Mouse (Mus musculus) NIH3T3 (cell line): ENCODE measurements around the gene Epha10.

Experiments
- DNase-seq: peaks from one replicate; pipeline ENCODE4 v3.0.0-alpha.2; 2012; ENCODE audit warnings: low read depth

Epha10 gene

GRCm38 (mm10) chr4:124880599-124880998 is at the start of gene Epha10:
TSS of gene Epha10 (plus strand) at chr4:124880899.
- no peak for DNase-seq

GRCm38 (mm10) chr4:124832796-124833195 is 47.9 kb upstream of the Epha10 start:
- DNase-seq, result no peak

DNA sequence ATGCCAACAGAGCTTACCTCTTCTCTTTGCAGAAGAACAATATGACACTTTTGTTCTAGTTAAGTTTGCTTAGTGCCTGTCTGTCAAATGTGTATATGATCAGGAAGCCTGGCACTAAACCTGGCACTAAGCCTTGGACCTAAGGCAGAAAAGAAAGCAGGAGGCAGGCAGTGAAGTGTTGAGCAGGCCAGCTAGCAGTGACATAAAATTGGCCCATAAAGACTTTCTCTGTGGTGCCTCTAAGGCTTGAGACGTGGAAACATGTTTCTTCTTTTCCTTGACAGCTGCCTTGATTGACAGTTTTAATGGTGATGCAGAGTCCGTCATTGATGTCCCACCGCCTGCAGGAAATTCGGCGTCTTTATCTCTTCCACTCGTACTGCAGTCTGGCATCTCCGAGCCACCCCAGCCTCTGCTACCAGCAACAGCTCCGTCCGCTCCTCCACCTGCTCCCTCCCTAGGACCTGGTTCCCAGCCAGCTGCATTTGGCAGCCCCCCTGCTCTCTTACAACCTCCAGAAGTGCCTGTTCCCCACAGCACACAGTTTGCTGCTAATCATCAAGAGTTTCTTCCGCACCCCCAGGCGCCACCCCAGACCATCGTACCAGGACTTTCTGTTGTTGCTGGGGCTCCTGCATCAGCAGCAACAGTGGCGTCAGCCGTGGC is 42.5 kb upstream of the Epha10 start:
- DNase-seq, result no peak

DNA sequence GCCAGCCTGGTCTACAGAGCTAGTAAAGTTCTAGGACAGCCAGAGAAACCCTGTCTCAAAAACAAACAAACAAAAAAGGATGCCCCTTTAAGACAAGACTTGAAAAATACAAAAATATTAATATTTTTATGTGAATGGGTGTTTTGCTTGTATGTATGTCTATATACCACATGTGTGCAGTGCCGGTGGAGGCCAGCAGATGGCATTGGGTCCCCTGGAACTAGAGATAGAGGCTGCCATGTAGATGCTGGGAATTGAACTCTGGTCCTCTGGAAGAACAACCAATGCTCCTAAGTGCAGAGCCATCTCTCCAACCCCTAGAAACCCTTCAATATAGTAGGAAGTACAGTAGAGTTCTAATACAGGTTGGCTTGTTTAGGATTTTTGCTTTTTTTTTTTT is 39.7 kb upstream of the Epha10 start:
- DNase-seq, result peak; percentile 38

DNA sequence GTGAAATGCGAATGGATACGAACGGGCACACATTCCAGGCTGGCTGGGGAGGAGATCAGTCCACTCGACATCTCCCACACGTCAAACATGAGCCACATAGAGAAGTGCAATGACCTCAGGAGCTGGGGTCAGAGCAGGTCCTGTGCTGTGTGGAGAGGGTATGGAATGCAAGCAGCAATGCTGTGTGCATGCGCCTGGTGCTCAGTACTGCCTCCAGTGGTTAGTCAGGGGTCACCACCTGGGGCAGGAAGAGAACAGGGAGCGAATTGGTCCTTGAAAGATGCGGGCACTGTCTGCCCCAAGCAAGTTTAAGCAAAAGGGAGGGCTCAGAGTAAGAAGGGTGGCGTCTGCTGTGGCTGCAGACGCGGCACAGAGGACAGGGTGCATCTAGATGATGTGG is 37.2 kb upstream of the Epha10 start:
- DNase-seq, result peak; percentile 53

- DNase-seq, result peak; percentile 91
These were observed 33.1 kb upstream of the Epha10 start for GRCm38 (mm10) chr4:124847573-124847972.

DNA sequence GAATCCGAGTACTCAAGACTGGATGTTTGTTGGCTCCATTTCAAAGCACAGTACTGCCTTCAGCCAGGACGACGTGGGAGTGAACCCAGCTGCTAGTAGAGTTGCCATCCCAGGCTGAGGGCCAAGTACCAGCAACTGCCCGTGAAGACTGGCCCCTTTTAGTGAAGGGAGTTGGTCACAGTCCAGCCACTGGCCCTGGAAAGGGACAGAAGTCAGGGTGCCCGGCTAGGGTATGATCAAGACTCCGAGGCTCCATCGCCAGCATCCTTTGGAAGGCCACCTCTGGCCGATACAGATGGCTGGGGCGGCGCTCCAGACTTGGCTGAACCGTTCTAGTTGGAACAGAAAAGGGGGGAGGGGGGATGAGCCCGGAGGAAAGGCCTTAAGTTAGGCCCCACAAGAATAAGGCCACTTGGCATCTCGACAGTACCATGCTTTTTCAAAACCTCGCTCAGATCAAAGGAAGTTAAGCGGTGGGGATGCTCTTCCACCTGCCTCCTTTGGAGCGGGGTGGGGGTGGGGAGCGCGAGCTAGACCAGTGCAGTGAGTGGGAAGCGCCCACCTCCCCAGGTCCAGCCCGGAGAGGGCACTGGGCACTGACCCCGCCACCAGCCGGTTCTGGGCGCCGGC is 31.0 kb upstream of the Epha10 start:
- DNase-seq, result peak; percentile 76

- peak; percentile 98 for DNase-seq
These were observed 30.3 kb upstream of the Epha10 start, which contains the start of gene Yrdc for GRCm38 (mm10) chr4:124850261-124850913. TSS of gene Yrdc (plus strand) at chr4:124850679.

- DNase-seq, result peak; percentile 87
These were observed 29.6 kb upstream of the Epha10 start, which contains the start of gene 1110065P20Rik for GRCm38 (mm10) chr4:124850933-124851658. TSS of gene 1110065P20Rik (minus strand) at chr4:124851196.

GRCm38 (mm10) chr4:124856294-124856693 is 24.4 kb upstream of the Epha10 start:
- DNase-seq, result no peak

DNA sequence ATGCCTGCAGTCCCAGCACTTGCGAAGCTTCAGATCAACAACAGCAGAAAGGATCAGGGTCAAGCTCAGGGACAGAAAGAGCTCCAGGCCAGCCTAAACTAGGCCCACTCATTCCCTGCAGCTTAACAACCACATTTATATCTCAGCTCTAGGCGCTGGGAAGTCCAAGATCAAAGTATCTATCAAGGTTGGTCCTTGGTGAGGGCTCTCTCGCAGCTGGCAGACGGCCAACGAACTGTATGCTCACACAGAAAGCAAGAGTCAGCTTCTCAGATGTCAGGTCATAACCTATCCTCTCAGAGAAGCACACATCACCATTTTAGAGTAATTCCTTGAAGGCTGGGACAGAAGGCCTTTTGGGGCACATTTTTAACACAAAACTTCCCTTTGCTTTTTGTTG is 22.3 kb upstream of the Epha10 start:
- peak; percentile 28 for DNase-seq

DNA sequence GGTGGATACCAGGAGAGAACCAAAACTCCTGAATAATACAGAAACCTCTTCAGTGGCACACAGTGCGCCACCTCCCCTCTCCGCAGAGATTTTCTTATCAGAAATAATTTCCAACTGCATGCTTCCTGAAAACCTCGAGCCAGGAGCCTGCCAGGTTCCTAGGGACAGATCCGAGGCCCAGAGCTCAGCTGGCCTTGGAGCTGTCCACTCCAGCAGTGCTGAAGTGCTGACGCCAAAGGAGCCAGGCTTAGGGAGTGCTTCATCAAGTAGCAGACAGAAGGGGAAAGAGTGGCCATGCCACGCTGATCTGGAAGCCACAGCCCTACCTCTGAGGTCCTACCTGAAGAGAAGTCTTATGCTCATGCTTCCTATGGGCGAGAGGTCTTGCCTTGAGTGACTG is 20.3 kb upstream of the Epha10 start:
- peak; percentile 86 for DNase-seq

GRCm38 (mm10) chr4:124861283-124862188 is 19.2 kb upstream of the Epha10 start, which contains the start of gene Maneal:
TSS of gene Maneal (minus strand) at chr4:124862171.
- no peak for DNase-seq

DNA sequence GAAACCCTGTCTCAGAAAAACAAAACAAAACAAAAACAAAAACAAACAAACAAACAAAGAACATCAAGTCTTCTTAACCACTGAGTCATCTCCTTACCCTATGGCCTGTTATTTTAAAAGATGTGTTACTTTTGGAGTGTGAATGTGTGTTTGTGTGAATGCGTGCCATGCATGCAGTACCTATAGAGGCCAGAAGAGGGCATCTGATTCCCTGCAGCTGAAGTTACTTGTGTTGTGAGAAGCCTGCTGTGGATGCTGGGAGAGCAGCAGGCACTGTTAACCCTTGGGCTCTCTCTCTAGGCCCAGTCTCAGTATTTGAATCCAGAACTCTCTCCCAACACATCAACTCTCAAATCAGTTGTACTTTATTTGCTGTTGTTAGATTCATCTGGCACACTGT is 8.0 kb upstream of the Epha10 start:
- DNase-seq, result peak; percentile 40

DNA sequence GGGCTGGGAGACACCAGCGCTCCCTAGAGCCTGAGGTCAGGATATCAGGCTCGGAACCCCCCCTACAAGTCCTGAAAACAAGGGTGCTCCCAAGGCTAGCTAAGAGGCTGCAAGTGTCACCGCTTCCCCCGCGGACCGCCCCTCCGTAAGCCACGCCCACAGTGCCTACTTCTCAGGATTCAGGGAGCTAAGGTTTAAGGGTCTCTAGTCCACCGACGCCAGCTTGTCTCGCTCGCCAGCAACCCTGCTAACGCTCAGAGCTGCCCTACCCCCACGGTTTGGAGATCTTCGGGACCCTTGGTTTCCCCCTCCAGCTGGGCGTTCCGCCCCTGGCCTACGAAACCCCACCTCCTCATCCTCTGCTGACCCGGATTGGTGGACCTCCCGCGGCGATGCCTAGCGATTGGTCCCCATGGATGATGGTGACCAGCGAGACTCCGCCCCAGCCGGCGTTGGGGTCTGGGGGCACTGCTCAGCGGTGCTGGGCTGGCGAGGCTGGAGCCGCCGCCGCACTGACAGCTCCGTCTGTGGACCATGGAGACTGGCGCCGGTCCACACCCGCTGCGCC is 726 bp downstream of the Epha10 start:
- DNase-seq, result no peak

GRCm38 (mm10) chr4:124882151-124882729 is 1.5 kb downstream of the Epha10 start:
- DNase-seq, result no peak

GRCm38 (mm10) chr4:124888702-124889101 is 8.0 kb downstream of the Epha10 start:
- DNase-seq, result peak; percentile 22

- peak; percentile 87 for DNase-seq
These were observed 9.2 kb downstream of the Epha10 start for GRCm38 (mm10) chr4:124889935-124890334.

DNA sequence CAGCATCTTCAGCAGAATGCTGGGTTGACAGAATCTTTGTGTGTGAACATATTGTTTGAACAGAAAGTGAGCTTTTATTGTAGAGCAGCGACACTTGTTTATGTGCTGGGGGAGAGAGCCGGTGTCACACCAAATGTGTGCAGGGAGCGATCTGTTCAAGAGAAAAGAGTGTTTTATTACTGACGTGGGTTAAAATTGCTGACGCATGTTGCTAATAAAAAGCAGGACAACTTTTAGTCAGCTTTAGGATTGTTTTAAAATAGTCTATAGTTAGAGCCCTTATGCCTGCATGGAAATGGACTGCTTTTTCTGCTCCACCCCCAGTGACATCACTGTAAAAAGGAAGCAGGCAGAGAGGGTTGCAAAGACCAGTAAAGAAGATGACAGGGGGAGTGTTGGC is 10.1 kb downstream of the Epha10 start:
- peak; percentile 69 for DNase-seq

DNA sequence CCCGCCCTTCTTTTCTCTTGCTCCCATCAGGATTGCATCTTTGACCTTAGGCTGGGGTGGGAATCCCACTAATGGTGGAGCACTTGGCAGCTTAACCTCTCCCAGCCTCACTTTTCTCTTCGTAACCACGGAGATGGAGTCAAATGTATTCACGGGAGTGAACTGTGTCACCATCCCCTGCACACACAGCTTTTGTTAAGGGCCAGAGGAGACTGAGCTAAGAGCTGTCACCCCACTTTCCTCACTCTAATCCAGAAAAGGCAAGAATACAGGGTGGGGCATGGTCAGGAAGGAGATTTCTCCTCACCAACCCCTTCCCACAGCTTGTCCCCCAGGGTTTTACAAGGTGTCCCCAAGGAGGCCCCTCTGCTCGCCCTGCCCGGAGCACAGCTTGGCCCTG is 13.1 kb downstream of the Epha10 start:
- no peak for DNase-seq
